Mouse (Mus musculus): ENCODE measurements at regions not wholly inside any gene's neighbourhood (a gene's known extent, or its start where the extent isn't known, plus 50 kb on each side); places are given as distances from the start of the nearest gene placed in this dataset.

- no peaks in the 10 kb centered on the region for H3K4me1 ChIP-seq (ENCODE audit: control insufficient read depth in 2 of 2, insufficient read depth in 2 of 2, low read length in 2 of 2, poor library complexity in 1 of 2)
- in situ Hi-C loops (cut with MboI; ENCODE audit: low sequenced_read_pairs in 2 of 2, unreplicated experiment in 2 of 2): no loop called here
- TF ChIP-seq HCFC1 (IDR thresholded peaks at IDR 0.05; ENCODE audit: borderline replicate concordance, insufficient read depth, low read length) (no peak), CHD2 (IDR thresholded peaks at IDR 0.05; ENCODE audit: low read depth, low read length) (no peak), ZNF384 (IDR thresholded peaks at IDR 0.05; ENCODE audit: low read depth, low read length) (no peak), MAFK (IDR thresholded peaks at IDR 0.05; ENCODE audit: insufficient read depth, low read depth, low read length) (no peak), ZC3H11A (IDR thresholded peaks at IDR 0.05; ENCODE audit: borderline replicate concordance, low read depth, low read length) (no peak)
- H3K4me3 ChIP-seq (ENCODE audit: insufficient read depth in 1 of 2, low read depth in 1 of 2, low read length in 2 of 2, poor library complexity in 1 of 2, severe bottlenecking in 1 of 2): no peak overlapping the region
- H3K9ac ChIP-seq (ENCODE audit: insufficient read depth, low read depth, low read length, poor library complexity, severe bottlenecking): no peak overlapping the region
- no peak overlapping the region for H3K27ac ChIP-seq (ENCODE audit: insufficient read depth, low read depth, low read length, poor library complexity, severe bottlenecking)
- no peaks in the 10 kb centered on the region for H3K9me3 ChIP-seq (ENCODE audit: control insufficient read depth, insufficient read depth, low read depth, low read length)
- no peaks in the 10 kb centered on the region for H3K36me3 ChIP-seq (ENCODE audit: control insufficient read depth, insufficient read depth, low read length, poor library complexity, severe bottlenecking)
- no peak for DNase-seq (ENCODE audit: low read depth, low spot score)
Measured at GRCm38 (mm10) chr14:86069329-86069728, 1071.7 kb downstream of the Diaph3 start.

DNA sequence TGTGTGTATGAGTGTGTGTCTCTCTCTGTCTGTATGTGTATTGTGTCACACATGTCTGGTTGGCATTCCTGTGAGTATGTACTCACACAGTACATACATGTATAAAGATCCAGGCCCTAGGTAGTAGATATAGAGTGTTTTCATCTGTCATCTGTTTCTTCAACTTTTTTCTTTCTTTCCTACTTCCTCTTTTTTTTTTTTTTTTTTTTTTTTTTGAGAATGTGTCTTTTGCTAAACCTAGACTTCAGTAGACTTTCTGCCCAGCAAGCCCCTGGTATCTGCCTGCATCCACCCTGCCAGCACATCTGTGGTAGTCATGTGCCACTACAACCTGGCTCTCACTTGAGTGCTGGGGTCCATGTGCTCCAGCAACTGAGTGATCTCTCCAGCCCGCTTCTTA is 1073.3 kb downstream of the Diaph3 start:
- no peaks in the 10 kb centered on the region for H3K9me3 ChIP-seq (ENCODE audit: control insufficient read depth, insufficient read depth, low read depth, low read length)
- no peaks in the 10 kb centered on the region for H3K36me3 ChIP-seq (ENCODE audit: control insufficient read depth, insufficient read depth, low read length, poor library complexity, severe bottlenecking)
- no peak for DNase-seq (ENCODE audit: low read depth, low spot score)
- H3K4me3 ChIP-seq (ENCODE audit: insufficient read depth in 1 of 2, low read depth in 1 of 2, low read length in 2 of 2, poor library complexity in 1 of 2, severe bottlenecking in 1 of 2): no peak overlapping the region
- no peak overlapping the region for H3K9ac ChIP-seq (ENCODE audit: insufficient read depth, low read depth, low read length, poor library complexity, severe bottlenecking)
- H3K27ac ChIP-seq (ENCODE audit: insufficient read depth, low read depth, low read length, poor library complexity, severe bottlenecking): no peak overlapping the region
- TF ChIP-seq ZC3H11A (IDR thresholded peaks at IDR 0.05; ENCODE audit: borderline replicate concordance, low read depth, low read length) (no peak), ZNF384 (IDR thresholded peaks at IDR 0.05; ENCODE audit: low read depth, low read length) (no peak)
- in situ Hi-C loops (cut with MboI; ENCODE audit: low sequenced_read_pairs in 2 of 2, unreplicated experiment in 2 of 2): no loop called here
- no peaks in the 10 kb centered on the region for H3K4me1 ChIP-seq (ENCODE audit: control insufficient read depth in 2 of 2, insufficient read depth in 2 of 2, low read length in 2 of 2, poor library complexity in 1 of 2)

- Histone ChIP-seq H3K9ac (ENCODE audit: insufficient read depth, low read depth, low read length, poor library complexity, severe bottlenecking) (no peak overlapping the region), H3K27ac (ENCODE audit: insufficient read depth, low read depth, low read length, poor library complexity, severe bottlenecking) (no peak overlapping the region), H3K36me3 (ENCODE audit: control insufficient read depth, insufficient read depth, low read length, poor library complexity, severe bottlenecking) (no peaks in the 10 kb centered on the region), H3K9me3 (ENCODE audit: control insufficient read depth, insufficient read depth, low read depth, low read length) (no peaks in the 10 kb centered on the region), H3K4me3 (ENCODE audit: insufficient read depth in 1 of 2, low read depth in 1 of 2, low read length in 2 of 2, poor library complexity in 1 of 2, severe bottlenecking in 1 of 2) (no peak overlapping the region), H3K4me1 (ENCODE audit: control insufficient read depth in 2 of 2, insufficient read depth in 2 of 2, low read length in 2 of 2, poor library complexity in 1 of 2) (no peaks in the 10 kb centered on the region)
- in situ Hi-C loops (cut with MboI; ENCODE audit: low sequenced_read_pairs in 2 of 2, unreplicated experiment in 2 of 2): no loop called here
- TF ChIP-seq HCFC1 (IDR thresholded peaks at IDR 0.05; ENCODE audit: borderline replicate concordance, insufficient read depth, low read length) (no peak), MAFK (IDR thresholded peaks at IDR 0.05; ENCODE audit: insufficient read depth, low read depth, low read length) (no peak), ZC3H11A (IDR thresholded peaks at IDR 0.05; ENCODE audit: borderline replicate concordance, low read depth, low read length) (no peak), ZNF384 (IDR thresholded peaks at IDR 0.05; ENCODE audit: low read depth, low read length) (no peak), CHD2 (IDR thresholded peaks at IDR 0.05; ENCODE audit: low read depth, low read length) (no peak)
- no peak for DNase-seq (ENCODE audit: low read depth, low spot score)
Measured at GRCm38 (mm10) chr14:86063620-86063943, 1077.5 kb downstream of the Diaph3 start.

GRCm38 (mm10) chr14:86062885-86063619 is 1078.0 kb downstream of the Diaph3 start:
- Histone ChIP-seq H3K27ac (ENCODE audit: insufficient read depth, low read depth, low read length, poor library complexity, severe bottlenecking) (no peak overlapping the region), H3K4me1 (ENCODE audit: control insufficient read depth in 2 of 2, insufficient read depth in 2 of 2, low read length in 2 of 2, poor library complexity in 1 of 2) (no peaks in the 10 kb centered on the region), H3K9me3 (ENCODE audit: control insufficient read depth, insufficient read depth, low read depth, low read length) (no peaks in the 10 kb centered on the region), H3K9ac (ENCODE audit: insufficient read depth, low read depth, low read length, poor library complexity, severe bottlenecking) (no peak overlapping the region), H3K4me3 (ENCODE audit: insufficient read depth in 1 of 2, low read depth in 1 of 2, low read length in 2 of 2, poor library complexity in 1 of 2, severe bottlenecking in 1 of 2) (no peak overlapping the region), H3K36me3 (ENCODE audit: control insufficient read depth, insufficient read depth, low read length, poor library complexity, severe bottlenecking) (no peaks in the 10 kb centered on the region)
- in situ Hi-C loops (cut with MboI; ENCODE audit: low sequenced_read_pairs in 2 of 2, unreplicated experiment in 2 of 2): no loop called here
- TF ChIP-seq MAFK (IDR thresholded peaks at IDR 0.05; ENCODE audit: insufficient read depth, low read depth, low read length): no peak
- no peak for DNase-seq (ENCODE audit: low read depth, low spot score)

GRCm38 (mm10) chr14:86056991-86057390 is 1084.0 kb downstream of the Diaph3 start:
- Histone ChIP-seq H3K36me3 (ENCODE audit: control insufficient read depth, insufficient read depth, low read length, poor library complexity, severe bottlenecking) (no peaks in the 10 kb centered on the region), H3K4me3 (ENCODE audit: insufficient read depth in 1 of 2, low read depth in 1 of 2, low read length in 2 of 2, poor library complexity in 1 of 2, severe bottlenecking in 1 of 2) (no peak overlapping the region), H3K27ac (ENCODE audit: insufficient read depth, low read depth, low read length, poor library complexity, severe bottlenecking) (no peak overlapping the region), H3K9ac (ENCODE audit: insufficient read depth, low read depth, low read length, poor library complexity, severe bottlenecking) (no peak overlapping the region), H3K4me1 (ENCODE audit: control insufficient read depth in 2 of 2, insufficient read depth in 2 of 2, low read length in 2 of 2, poor library complexity in 1 of 2) (no peaks in the 10 kb centered on the region), H3K9me3 (ENCODE audit: control insufficient read depth, insufficient read depth, low read depth, low read length) (no peaks in the 10 kb centered on the region)
- no peak for DNase-seq (ENCODE audit: low read depth, low spot score)
- TF ChIP-seq CHD2 (IDR thresholded peaks at IDR 0.05; ENCODE audit: low read depth, low read length) (no peak), ZNF384 (IDR thresholded peaks at IDR 0.05; ENCODE audit: low read depth, low read length) (no peak), MAFK (IDR thresholded peaks at IDR 0.05; ENCODE audit: insufficient read depth, low read depth, low read length) (no peak), ZC3H11A (IDR thresholded peaks at IDR 0.05; ENCODE audit: borderline replicate concordance, low read depth, low read length) (no peak), HCFC1 (IDR thresholded peaks at IDR 0.05; ENCODE audit: borderline replicate concordance, insufficient read depth, low read length) (no peak)
- in situ Hi-C loops (cut with MboI; ENCODE audit: low sequenced_read_pairs in 2 of 2, unreplicated experiment in 2 of 2): no loop called here

Data from ES-E14 (cell line).